Mouse (Mus musculus) ES-E14 (cell line): ENCODE measurements around the gene Mindy3. TPM values are rescaled to one million over a fixed set of nuclear protein-coding genes. Genes with fewer than 3 reads are reported as not detected.
A peak's percentile ranks its signal among the peaks of the same experiment; 100 is the strongest.

Experiments used
- DNase-seq: peaks from one replicate; pipeline ENCODE4 v3.0.0-alpha.2; 2013; ENCODE audit warnings: low read depth, low spot score
- H3K27ac ChIP-seq: 2 replicates; pipeline ENCODE4 v1.5.1; 2012; ENCODE audit warnings: low read depth, mild to moderate bottlenecking, low read length, moderate library complexity, mixed read lengths; ENCODE audit not compliant: poor library complexity, insufficient read depth, severe bottlenecking
- H3K36me3 ChIP-seq: 2 replicates; pipeline ENCODE4 v1.6.1; 2012; ENCODE audit warnings: mild to moderate bottlenecking, low read length, moderate library complexity, mixed read lengths; ENCODE audit not compliant: control insufficient read depth, poor library complexity, insufficient read depth, severe bottlenecking
- H3K4me1 ChIP-seq, 2 experiments: fragments of 150-350 bp in 1 of 2; sonication (generic) in 1 of 2; 2 replicates each; pipeline ENCODE4 v1.6.1; 2012; ENCODE audit warnings: low read length in 2 of 2, mild to moderate bottlenecking in 1 of 2, mixed read lengths in 1 of 2; ENCODE audit not compliant: control insufficient read depth in 2 of 2, insufficient read depth in 2 of 2, poor library complexity in 1 of 2
- H3K4me3 ChIP-seq, 2 experiments: fragments of 150-350 bp in 1 of 2; sonication (generic) in 1 of 2; 2 replicates each; pipeline ENCODE4 v1.5.1; 2012; ENCODE audit warnings: low read length in 2 of 2, low read depth in 1 of 2, mild to moderate bottlenecking in 1 of 2, mixed read lengths in 1 of 2; ENCODE audit not compliant: insufficient read depth in 1 of 2, poor library complexity in 1 of 2, severe bottlenecking in 1 of 2
- H3K9ac ChIP-seq: 2 replicates; pipeline ENCODE4 v1.6.1; 2012; ENCODE audit warnings: low read depth, mild to moderate bottlenecking, low read length, mixed read lengths; ENCODE audit not compliant: poor library complexity, insufficient read depth, severe bottlenecking
- H3K9me3 ChIP-seq: fragments of 150-350 bp; sonication (generic); 2 replicates; pipeline ENCODE4 v1.6.1; 2012; ENCODE audit warnings: low read depth, mild to moderate bottlenecking, low read length; ENCODE audit not compliant: control insufficient read depth, insufficient read depth
- CHD2 ChIP-seq: IDR thresholded peaks from 2 replicates; pipeline ENCODE4 v1.6.1; 2014; ENCODE audit warnings: mild to moderate bottlenecking, low read depth, low read length, inconsistent platforms
- HCFC1 ChIP-seq: IDR thresholded peaks from 2 replicates; pipeline ENCODE4 v1.6.1; 2012; ENCODE audit warnings: low read length, inconsistent platforms, borderline replicate concordance; ENCODE audit not compliant: insufficient read depth
- MAFK ChIP-seq: IDR thresholded peaks from 2 replicates; pipeline ENCODE4 v1.6.1; 2014; ENCODE audit warnings: mild to moderate bottlenecking, low read depth, low read length, inconsistent platforms; ENCODE audit not compliant: insufficient read depth
- ZC3H11A ChIP-seq: IDR thresholded peaks from 2 replicates; pipeline ENCODE4 v1.6.1; 2012; ENCODE audit warnings: low read depth, mild to moderate bottlenecking, inconsistent platforms, low read length, borderline replicate concordance
- ZNF384 ChIP-seq: IDR thresholded peaks from 2 replicates; pipeline ENCODE4 v1.6.1; 2012; ENCODE audit warnings: low read depth, low read length, inconsistent platforms
- in situ Hi-C, 2 experiments: fragments of 600-800 bp; cut with MboI; formaldehyde crosslinking; loops; one replicate each; pipeline ENCODE4 v1.15.1; 2025; ENCODE audit warnings: low sequenced_read_pairs in 2 of 2, inconsistent platforms in 1 of 2; ENCODE audit not compliant: unreplicated experiment in 2 of 2
- total RNA-seq: library from RNA; depleted of rRNA; stranded (reverse); fragments of 300-350 nt; gene quantifications from 2 replicates; pipeline ENCODE4 v1.2.3, GENCODE M21; 2012; rRNA removed

Gene Mindy3
- total RNA-seq = 35.4 and 39.8 TPM in 2 replicates

DNA sequence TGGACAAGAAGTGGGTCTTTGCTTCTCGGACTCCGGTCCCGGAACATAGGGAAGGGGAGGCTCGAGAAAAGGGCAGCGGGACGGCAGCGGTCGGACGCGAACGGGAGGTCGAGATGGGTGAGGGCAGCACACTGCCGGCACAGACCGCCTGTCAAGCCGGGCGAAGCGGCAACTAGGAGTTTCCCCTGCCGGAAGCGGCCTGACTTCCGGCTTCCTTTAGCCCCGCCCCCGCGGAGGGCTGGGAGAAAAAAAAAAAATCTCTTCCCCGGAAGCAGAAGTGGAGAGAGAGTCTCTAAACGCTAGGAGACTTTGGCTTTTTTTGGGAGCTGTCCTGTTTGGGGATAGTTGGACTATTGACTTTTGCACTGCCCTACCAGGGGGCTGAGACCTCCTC, at the start of gene Mindy3:
Gene Mindy3 (minus strand): TSS at position 209 of the 394 bp plus-strand sequence.
- in situ Hi-C loops = no loop called here
- no peaks in the 10 kb centered on the region for H3K36me3 ChIP-seq
- H3K27ac ChIP-seq = no peak within 1 kb of the TSS
- H3K9ac ChIP-seq = peak within 1 kb of the TSS; percentile 72
- peaks cover 4% of the 10 kb centered on the region in 2 experiments; a peak in 2 of 4 replicates for H3K4me1 ChIP-seq
- H3K9me3 ChIP-seq = no peaks in the 10 kb centered on the region
- peak within 1 kb of the TSS; percentile 97 to 100 for H3K4me3 ChIP-seq
- TF ChIP-seq HCFC1 = 0 out of 2 replicates have a peak, but pooled peaks have one; percentile 53
- no peak for TF ChIP-seq CHD2
- peak; percentile 97 for TF ChIP-seq ZNF384
- TF ChIP-seq ZC3H11A = no peak
- peak; percentile 62 for DNase-seq

DNA sequence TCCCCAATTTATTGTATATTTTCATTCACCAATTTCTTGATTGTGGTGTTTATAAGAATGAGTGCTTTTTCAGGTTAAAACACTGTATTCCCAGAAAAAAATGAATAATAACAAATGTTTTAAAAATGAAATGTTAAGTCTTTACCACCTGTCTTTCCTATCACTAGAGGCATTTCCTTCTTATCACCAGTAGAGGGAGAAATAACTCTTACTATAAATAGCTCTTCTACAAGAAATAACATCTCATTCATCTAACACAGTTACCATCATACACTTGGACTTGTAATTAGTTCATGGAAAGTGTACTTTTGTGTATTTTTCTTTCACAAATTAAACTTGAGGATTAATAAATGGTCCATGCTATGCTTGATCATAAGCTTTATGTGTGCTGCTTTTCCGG, 40.5 kb upstream of the Mindy3 start:
- TF ChIP-seq HCFC1 = no peak
- TF ChIP-seq MAFK = no peak
- TF ChIP-seq ZC3H11A = no peak
- TF ChIP-seq ZNF384 = no peak
- no peak for TF ChIP-seq CHD2
- in situ Hi-C loops = no loop called here
- no peak overlapping the region for H3K4me3 ChIP-seq
- no peak overlapping the region for H3K9ac ChIP-seq
- H3K27ac ChIP-seq = no peak overlapping the region
- no peaks in the 10 kb centered on the region for H3K36me3 ChIP-seq
- no peaks in the 10 kb centered on the region for H3K4me1 ChIP-seq
- no peaks in the 10 kb centered on the region for H3K9me3 ChIP-seq
- DNase-seq = no peak

DNA sequence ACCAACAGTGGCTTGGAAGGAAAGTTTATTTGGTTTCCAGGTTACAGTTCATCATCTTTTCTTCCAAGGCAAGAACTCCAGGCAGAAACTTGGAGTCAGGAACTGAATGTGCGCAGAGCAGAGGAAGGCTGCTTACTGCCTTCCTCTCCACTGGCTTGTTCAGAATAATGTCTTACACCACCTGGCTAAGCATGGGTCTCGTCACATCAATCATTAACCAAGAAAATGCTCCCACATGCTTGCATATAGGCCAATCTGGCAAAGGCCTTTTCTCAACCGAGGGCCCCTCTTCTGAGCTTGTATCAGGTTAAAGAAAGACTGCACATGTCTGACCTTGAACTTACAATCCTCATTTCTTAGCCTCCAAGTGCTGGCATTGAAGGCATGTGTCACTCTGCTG, 30.8 kb upstream of the Mindy3 start:
- no peak for DNase-seq
- no peak overlapping the region for H3K9ac ChIP-seq
- H3K36me3 ChIP-seq = no peaks in the 10 kb centered on the region
- H3K4me1 ChIP-seq = no peaks in the 10 kb centered on the region
- in situ Hi-C loops = no loop called here
- no peak overlapping the region for H3K27ac ChIP-seq
- no peak for TF ChIP-seq CHD2
- TF ChIP-seq MAFK = no peak
- TF ChIP-seq ZC3H11A = no peak
- no peak for TF ChIP-seq ZNF384
- TF ChIP-seq HCFC1 = no peak
- H3K9me3 ChIP-seq = no peaks in the 10 kb centered on the region
- H3K4me3 ChIP-seq = no peak overlapping the region

GRCm38 (mm10) chr2:12440120-12440519, 20.9 kb upstream of the Mindy3 start:
- no peak for TF ChIP-seq ZC3H11A
- TF ChIP-seq MAFK = no peak
- TF ChIP-seq CHD2 = no peak
- TF ChIP-seq ZNF384 = no peak
- TF ChIP-seq HCFC1 = no peak
- in situ Hi-C loops = no loop called here
- Histone ChIP-seq H3K9ac (no peak overlapping the region), H3K27ac (no peak overlapping the region), H3K36me3 (no peaks in the 10 kb centered on the region), H3K9me3 (no peaks in the 10 kb centered on the region), H3K4me1 (no peaks in the 10 kb centered on the region), H3K4me3 (no peak overlapping the region)
- no peak for DNase-seq

- H3K27ac ChIP-seq = no peak overlapping the region
- no peak for DNase-seq
- no peaks in the 10 kb centered on the region for H3K9me3 ChIP-seq
- H3K4me3 ChIP-seq = no peak overlapping the region
- in situ Hi-C loops = no loop called here
- no peak overlapping the region for H3K9ac ChIP-seq
- TF ChIP-seq MAFK (no peak), CHD2 (no peak), HCFC1 (no peak)
- H3K4me1 ChIP-seq = no peaks in the 10 kb centered on the region
- no peaks in the 10 kb centered on the region for H3K36me3 ChIP-seq
Observed at GRCm38 (mm10) chr2:12439543-12439942, 20.3 kb upstream of the Mindy3 start.
